Mouse (Mus musculus) midbrain, embryonic 14.5 days (tissue): ENCODE results near the gene Ccdc127. TPM values are rescaled to one million over a fixed set of nuclear protein-coding genes. Genes with fewer than 3 reads are reported as not detected.
A peak's percentile ranks its signal among the peaks of the same experiment; 100 is the strongest.

Experiments
- ATAC-seq: fragments of 200-750 bp; cut with Nextera tagmentation; 2 replicates; pipeline ENCODE4 v1.8.0; 2017; ENCODE audit warnings: moderate number of reproducible peaks, moderate library complexity; ENCODE audit not compliant: low FRiP score, low TSS enrichment
- DNase-seq: peaks from one replicate; pipeline ENCODE4 v3.0.0-alpha.2; 2015
- H3K27ac ChIP-seq: fragments of 300-500 bp; sonication (generic); replicated peaks from 2 replicates; pipeline ENCODE4 v1.5.1; 2014; ENCODE audit warnings: mild to moderate bottlenecking, low read depth, low read length, moderate library complexity
- H3K27me3 ChIP-seq: fragments of 300-500 bp; sonication (generic); 2 replicates; pipeline ENCODE4 v1.6.1; 2014; ENCODE audit warnings: low read length, control low read depth, mixed read lengths; ENCODE audit not compliant: control insufficient read depth, insufficient read depth
- H3K36me3 ChIP-seq: fragments of 300-500 bp; sonication (generic); 2 replicates; pipeline ENCODE4 v1.6.1; 2014; ENCODE audit warnings: low read length, control low read depth; ENCODE audit not compliant: control insufficient read depth, insufficient read depth
- H3K4me1 ChIP-seq: fragments of 300-500 bp; sonication (generic); 2 replicates; pipeline ENCODE4 v1.6.1; 2014; ENCODE audit warnings: mild to moderate bottlenecking, antibody characterized with exemption, low read length, control low read depth; ENCODE audit not compliant: control insufficient read depth, insufficient read depth
- H3K4me2 ChIP-seq: fragments of 300-500 bp; sonication (generic); 2 replicates; pipeline ENCODE4 v1.6.1; 2014; ENCODE audit warnings: mild to moderate bottlenecking, low read length, moderate library complexity
- H3K4me3 ChIP-seq: fragments of 300-500 bp; sonication (generic); replicated peaks from 2 replicates; pipeline ENCODE4 v1.5.1; 2014; ENCODE audit warnings: low read depth, low read length
- H3K9ac ChIP-seq: fragments of 300-500 bp; sonication (generic); replicated peaks from 2 replicates; pipeline ENCODE4 v1.6.1; 2014; ENCODE audit warnings: mild to moderate bottlenecking, low read length, moderate library complexity
- H3K9me3 ChIP-seq: fragments of 300-500 bp; sonication (generic); 2 replicates; pipeline ENCODE4 v1.6.1; 2016; ENCODE audit warnings: low read length, control low read depth, mixed read lengths; ENCODE audit not compliant: control insufficient read depth
- WGBS: fragments of 180-500 bp; shearing (Covaris S2); extraction: QIAGEN DNeasy Blood & Tissue Kit; methylation state at CpG from one replicate; pipeline ENCODE4 v1.1.7; 2014; 5-methylcytosine and 5-hydroxymethylcytosine counted together
- polyA plus RNA-seq: library from polyadenylated mRNA; unstranded; fragments of >200 nt; fragmentation: Nextera tagmentation; extraction: Ambion mirVana; gene quantifications from 2 replicates; pipeline ENCODE4 v1.2.1, GENCODE M21; 2014

The Ccdc127 gene
- polyA plus RNA-seq, 1 experiment from 2014 or later, result 46.2 TPM

GRCm38 (mm10) chr13:74316789-74317169 is 33.3 kb upstream of the Ccdc127 start:
- Histone ChIP-seq H3K4me3 (peak overlapping the region; percentile 84), H3K4me1 (peaks cover 10% of the 10 kb centered on the region), H3K9me3 (no peaks in the 10 kb centered on the region), H3K27ac (peak overlapping the region; percentile 61; the same call in 1 of the 2 replicates), H3K4me2 (peak overlapping the region; percentile 83), H3K9ac (peak overlapping the region; percentile 85), H3K36me3 (peaks cover 31% of the 10 kb centered on the region), H3K27me3 (no peaks in the 10 kb centered on the region)
- no peak for DNase-seq
- WGBS, result under 1% methylated on average over 15 of the region's 15 CpGs
- ATAC-seq, result no peak

GRCm38 (mm10) chr13:74317170-74317849 is 32.8 kb upstream of the Ccdc127 start, which contains the start of gene Pdcd6:
TSS of gene Pdcd6 (minus strand) at chr13:74317580.
- H3K36me3 ChIP-seq, result peaks cover 34% of the 10 kb centered on the region
- WGBS, result under 1% methylated on average over 36 of the region's 36 CpGs
- DNase-seq (peak; percentile 93), ATAC-seq (peak; percentile 96)
- H3K4me2 ChIP-seq, result peak within 1 kb of the TSS; percentile 83
- H3K9ac ChIP-seq, result peak within 1 kb of the TSS; percentile 85
- peak within 1 kb of the TSS; percentile 61 for H3K27ac ChIP-seq
- peaks cover 10% of the 10 kb centered on the region for H3K4me1 ChIP-seq
- H3K4me3 ChIP-seq, result peak within 1 kb of the TSS; percentile 84
- no peaks in the 10 kb centered on the region for H3K27me3 ChIP-seq
- no peaks in the 10 kb centered on the region for H3K9me3 ChIP-seq

- H3K27ac ChIP-seq, result no peak overlapping the region
- no peak overlapping the region for H3K9ac ChIP-seq
- H3K4me3 ChIP-seq, result no peak overlapping the region
- H3K9me3 ChIP-seq, result no peaks in the 10 kb centered on the region
- H3K4me1 ChIP-seq, result no peaks in the 10 kb centered on the region
- no peaks in the 10 kb centered on the region for H3K27me3 ChIP-seq
- ATAC-seq, result no peak
- H3K36me3 ChIP-seq, result peaks cover 78% of the 10 kb centered on the region
- H3K4me2 ChIP-seq, result no peak overlapping the region
- DNase-seq, result no peak
Observed at GRCm38 (mm10) chr13:74329321-74329720, 20.8 kb upstream of the Ccdc127 start.

- H3K27ac ChIP-seq, result no peak overlapping the region
- H3K36me3 ChIP-seq, result peaks cover 69% of the 10 kb centered on the region
- no peak overlapping the region for H3K4me2 ChIP-seq
- no peak overlapping the region for H3K4me3 ChIP-seq
- ATAC-seq (no peak), DNase-seq (peak; percentile 74)
- no peaks in the 10 kb centered on the region for H3K9me3 ChIP-seq
- H3K9ac ChIP-seq, result no peak overlapping the region
- no peaks in the 10 kb centered on the region for H3K4me1 ChIP-seq
- no peaks in the 10 kb centered on the region for H3K27me3 ChIP-seq
- 53% methylated on average over 3 of the region's 3 CpGs for WGBS
Observed at GRCm38 (mm10) chr13:74341036-74341435, 9.1 kb upstream of the Ccdc127 start.

- Histone ChIP-seq H3K9ac (peak overlapping the region; percentile 82), H3K27me3 (no peaks in the 10 kb centered on the region), H3K4me3 (peak overlapping the region; percentile 81), H3K27ac (peak overlapping the region; percentile 79), H3K36me3 (peaks cover 20% of the 10 kb centered on the region), H3K4me2 (peak overlapping the region; percentile 74), H3K9me3 (no peaks in the 10 kb centered on the region), H3K4me1 (peaks cover 14% of the 10 kb centered on the region)
- peak; percentile 57 for DNase-seq
- 2% methylated on average over 15 of the region's 15 CpGs for WGBS
- ATAC-seq, result peak; percentile 35
Observed at GRCm38 (mm10) chr13:74350435-74350906, 362 bp downstream of the Ccdc127 start.

DNA sequence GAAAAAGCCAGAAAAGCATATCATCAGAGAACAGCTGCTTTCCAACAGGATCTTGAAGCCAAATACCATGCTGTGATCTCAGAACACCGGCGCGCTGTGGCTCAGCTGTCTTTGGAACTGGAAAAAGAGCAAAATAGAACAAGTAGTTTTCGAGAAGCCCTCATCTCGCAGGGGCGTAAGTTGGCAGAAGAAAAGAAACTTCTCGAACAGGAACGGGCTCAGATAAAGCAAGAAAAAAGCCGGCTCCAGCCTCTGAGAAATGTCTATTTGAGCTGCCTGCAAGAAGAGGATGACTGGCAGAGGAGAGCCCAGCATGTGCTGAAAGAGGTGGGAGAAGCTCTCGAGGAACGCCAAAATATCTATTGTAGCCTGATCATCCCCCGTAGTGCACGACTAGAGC is 6.4 kb downstream of the Ccdc127 start:
- H3K36me3 ChIP-seq, result peaks cover 73% of the 10 kb centered on the region
- 95% methylated on average over 13 of the region's 13 CpGs for WGBS

DNA sequence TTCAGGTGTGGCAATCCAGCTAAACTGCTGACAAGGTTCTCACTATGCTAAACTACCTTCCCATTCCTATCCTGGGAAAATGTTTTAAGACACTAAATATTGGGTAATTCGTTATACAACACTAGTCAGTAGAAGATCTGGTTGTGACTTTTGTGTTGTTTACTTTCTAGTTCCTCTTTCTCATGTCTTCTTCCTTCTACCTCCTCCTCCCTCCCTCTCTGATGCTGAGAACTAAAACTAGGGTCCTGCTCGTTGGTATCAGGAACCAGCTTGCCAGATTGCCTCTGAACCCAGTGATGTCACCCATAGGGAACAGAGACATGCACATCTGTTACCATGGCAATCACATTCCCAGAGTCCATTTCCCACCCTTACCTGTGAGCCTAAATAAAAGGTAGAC is 12.1 kb downstream of the Ccdc127 start:
- Histone ChIP-seq H3K4me3 (no peak overlapping the region), H3K27me3 (no peaks in the 10 kb centered on the region), H3K4me2 (no peak overlapping the region), H3K9ac (no peak overlapping the region), H3K36me3 (peaks cover 40% of the 10 kb centered on the region), H3K27ac (no peak overlapping the region), H3K4me1 (no peaks in the 10 kb centered on the region), H3K9me3 (no peaks in the 10 kb centered on the region)
- no peak for DNase-seq
- WGBS, result 82% methylated on average over 2 of the region's 2 CpGs
- ATAC-seq, result no peak

More for the DNA sequence above, 6.4 kb downstream of the Ccdc127 start:
- Histone ChIP-seq H3K9ac (no peak overlapping the region), H3K4me2 (no peak overlapping the region), H3K27me3 (no peaks in the 10 kb centered on the region), H3K4me3 (no peak overlapping the region), H3K27ac (no peak overlapping the region), H3K9me3 (no peaks in the 10 kb centered on the region), H3K4me1 (no peaks in the 10 kb centered on the region)
- no peak for DNase-seq
- no peak for ATAC-seq

DNA sequence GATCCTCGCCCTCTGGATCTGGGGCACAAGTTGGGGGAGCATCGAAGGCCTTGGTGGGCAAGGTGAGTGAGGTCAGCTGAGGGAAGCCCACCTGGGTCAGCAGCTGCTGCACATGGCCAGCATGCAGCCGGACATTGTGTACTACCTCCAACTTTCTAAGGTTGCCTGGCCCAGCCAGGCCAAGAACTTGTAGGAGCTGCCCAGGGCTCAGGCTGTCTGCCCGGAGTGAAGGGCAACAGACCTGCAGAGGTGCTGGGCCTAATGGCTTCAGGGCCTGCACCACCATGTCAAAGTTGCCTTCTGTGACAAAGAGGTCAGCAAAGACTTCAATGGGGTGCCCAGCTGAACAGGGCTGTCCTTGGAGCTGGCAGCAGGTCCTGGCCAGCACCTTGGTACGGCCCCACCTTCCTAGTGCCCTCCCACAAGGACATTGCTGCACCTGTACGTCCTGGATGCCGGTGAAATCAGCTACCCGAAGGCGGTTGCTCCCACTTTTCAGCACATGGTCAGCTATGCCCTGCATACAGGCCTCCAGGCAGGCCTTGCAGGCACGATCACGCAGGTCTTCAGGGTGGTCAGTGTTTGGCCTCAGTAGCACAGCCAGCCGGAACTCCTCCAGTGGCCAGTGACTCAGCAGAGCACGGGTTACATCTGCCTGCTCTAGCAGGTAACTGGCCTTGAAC is 13.2 kb downstream of the Ccdc127 start:
- H3K4me1 ChIP-seq, result no peaks in the 10 kb centered on the region
- H3K27me3 ChIP-seq, result no peaks in the 10 kb centered on the region
- no peak overlapping the region for H3K4me2 ChIP-seq
- ATAC-seq (peak; percentile 44; the same call in 1 of the 2 replicates), DNase-seq (no peak)
- no peaks in the 10 kb centered on the region for H3K9me3 ChIP-seq
- H3K27ac ChIP-seq, result no peak overlapping the region
- H3K36me3 ChIP-seq, result peaks cover 33% of the 10 kb centered on the region
- no peak overlapping the region for H3K9ac ChIP-seq
- H3K4me3 ChIP-seq, result no peak overlapping the region
- 92% methylated on average over 13 of the region's 13 CpGs for whole genome bisulfite sequencing
